Mouse (Mus musculus): ENCODE measurements around the gene Cenpf. TPM values are rescaled to one million over a fixed set of nuclear protein-coding genes. Genes with fewer than 3 reads are reported as not detected.
"Not testable (repeated sequence)": the region's sequence is repeated elsewhere in the genome, so short reads cannot be mapped to it uniquely, and the experiment has no call there.

The Cenpf gene
- polyA plus RNA-seq, 1 experiment from 2014 or later = 26.1 TPM

GRCm38 (mm10) chr1:189700186-189700585 is 12.3 kb upstream of the Cenpf start:
- POLR2A ChIA-PET = no interaction called here
- CTCF ChIA-PET = no interaction called here
- DNase-seq (ENCODE audit: low read depth, low spot score) (no peak), ATAC-seq (no peak)
- H3K27me3 ChIP-seq = no peaks in the 10 kb centered on the region
- no peak for TF ChIP-seq CTCF (IDR thresholded peaks at IDR 0.05)
- in situ Hi-C loops (cut with MboI; ENCODE audit: low pct_unique_long_range_greater_than_20kb) = no loop called here

GRCm38 (mm10) chr1:189698416-189698815 is 10.5 kb upstream of the Cenpf start:
- ChIA-PET CTCF (interaction anchor here (0.7 to 1.3 kb wide), 3 partner anchors 8 to 185 kb away, joined by 3 to 4 read pairs (median 3); no protein-coding TSS in a partner anchor), POLR2A (no interaction called here)
- ATAC-seq (no peak), DNase-seq (ENCODE audit: low read depth, low spot score) (no peak)
- in situ Hi-C loops (cut with MboI; ENCODE audit: low pct_unique_long_range_greater_than_20kb) = loop anchor here (5.0 kb wide), 1 partner anchor 279 kb away; no protein-coding TSS in a partner anchor
- H3K27me3 ChIP-seq = no peaks in the 10 kb centered on the region
- peak; percentile 45 for TF ChIP-seq CTCF (IDR thresholded peaks at IDR 0.05)

GRCm38 (mm10) chr1:189695321-189695720 is 7.4 kb upstream of the Cenpf start:
- in situ Hi-C loops (cut with MboI; ENCODE audit: low pct_unique_long_range_greater_than_20kb) = loop anchor here (5.0 kb wide), 1 partner anchor 282 kb away; no protein-coding TSS in a partner anchor
- POLR2A ChIA-PET = no interaction called here
- no peak for TF ChIP-seq CTCF (IDR thresholded peaks at IDR 0.05)
- CTCF ChIA-PET = no interaction called here
- ATAC-seq (no peak), DNase-seq (ENCODE audit: low read depth, low spot score) (no peak)
- no peaks in the 10 kb centered on the region for H3K27me3 ChIP-seq

DNA sequence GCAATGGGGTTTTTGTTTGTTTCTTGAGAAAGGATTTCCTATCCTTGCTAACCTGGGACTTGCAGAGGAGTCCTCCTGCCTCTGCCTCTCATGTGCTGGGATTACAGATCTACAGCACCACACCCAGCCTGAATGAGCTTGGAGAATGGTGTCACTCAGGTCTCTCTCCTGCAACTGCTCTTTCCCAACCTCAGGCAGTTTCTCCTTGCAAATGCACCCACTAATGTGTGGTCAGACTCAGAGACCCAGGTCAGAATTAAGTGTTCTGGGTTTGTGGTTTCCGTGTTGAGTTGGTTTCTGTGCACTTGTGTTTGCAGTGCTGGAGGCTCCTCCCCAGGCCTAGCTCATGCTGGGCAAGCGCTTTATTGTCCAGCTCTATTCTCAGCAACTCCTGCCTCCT is 6.5 kb upstream of the Cenpf start:
- DNase-seq (ENCODE audit: low read depth, low spot score) (no peak), ATAC-seq (no peak)
- TF ChIP-seq CTCF (IDR thresholded peaks at IDR 0.05) = no peak
- no peaks in the 10 kb centered on the region for H3K27me3 ChIP-seq
- CTCF ChIA-PET = no interaction called here
- in situ Hi-C loops (cut with MboI; ENCODE audit: low pct_unique_long_range_greater_than_20kb) = no loop called here
- POLR2A ChIA-PET = no interaction called here

- in situ Hi-C loops (cut with MboI; ENCODE audit: low pct_unique_long_range_greater_than_20kb); DNase-seq (ENCODE audit: low read depth, low spot score); ATAC-seq; CTCF ChIA-PET; H3K27me3 ChIP-seq: not testable (repeated sequence)
- POLR2A ChIA-PET = interaction anchor here (0.9 kb wide), 1 partner anchor 188 kb away, joined by 5 read pairs; no protein-coding TSS in a partner anchor
Measured at GRCm38 (mm10) chr1:189692442-189692841, 4.6 kb upstream of the Cenpf start.

GRCm38 (mm10) chr1:189689050-189689833 is 1.4 kb upstream of the Cenpf start:
- ATAC-seq (no peak), DNase-seq (ENCODE audit: low read depth, low spot score) (no peak)
- CTCF ChIA-PET = no interaction called here
- in situ Hi-C loops (cut with MboI; ENCODE audit: low pct_unique_long_range_greater_than_20kb) = no loop called here
- TF ChIP-seq CTCF (IDR thresholded peaks at IDR 0.05) = no peak
- POLR2A ChIA-PET = interaction anchor here (0.9 kb wide), 1 partner anchor 256 kb away, joined by 3 read pairs; no protein-coding TSS in a partner anchor
- H3K27me3 ChIP-seq = no peaks in the 10 kb centered on the region

- ChIA-PET POLR2A (interaction anchor here (0.9 kb wide), 1 partner anchor 8 kb away, joined by 3 read pairs; no protein-coding TSS in a partner anchor), CTCF (no interaction called here)
- H3K27me3 ChIP-seq = no peaks in the 10 kb centered on the region
- ATAC-seq (peak; percentile 51), DNase-seq (ENCODE audit: low read depth, low spot score) (no peak)
- in situ Hi-C loops (cut with MboI; ENCODE audit: low pct_unique_long_range_greater_than_20kb) = no loop called here
- TF ChIP-seq CTCF (IDR thresholded peaks at IDR 0.05) = no peak
Measured at GRCm38 (mm10) chr1:189688388-189688750, 483 bp upstream of the Cenpf start.

- H3K27me3 ChIP-seq = no peaks in the 10 kb centered on the region
- DNase-seq (ENCODE audit: low read depth, low spot score) (no peak), ATAC-seq (no peak)
- in situ Hi-C loops (cut with MboI; ENCODE audit: low pct_unique_long_range_greater_than_20kb) = no loop called here
- CTCF ChIA-PET = interaction anchor here (2.4 kb wide), 1 partner anchor 10 kb away, joined by 6 read pairs; no protein-coding TSS in a partner anchor
- TF ChIP-seq CTCF (IDR thresholded peaks at IDR 0.05) = no peak
- POLR2A ChIA-PET = no interaction called here
Measured at GRCm38 (mm10) chr1:189686025-189686424, 1.9 kb downstream of the Cenpf start.

GRCm38 (mm10) chr1:189684786-189685415 is 3.0 kb downstream of the Cenpf start:
- in situ Hi-C loops (cut with MboI; ENCODE audit: low pct_unique_long_range_greater_than_20kb) = no loop called here
- ChIA-PET POLR2A (no interaction called here), CTCF (interaction anchor here (1.0 to 1.1 kb wide), 2 partner anchors 9 to 199 kb away, joined by 3 to 4 read pairs; no protein-coding TSS in a partner anchor)
- ATAC-seq (no peak), DNase-seq (ENCODE audit: low read depth, low spot score) (no peak)
- H3K27me3 ChIP-seq = no peaks in the 10 kb centered on the region
- no peak for TF ChIP-seq CTCF (IDR thresholded peaks at IDR 0.05)

GRCm38 (mm10) chr1:189679555-189679954 is 8.3 kb downstream of the Cenpf start:
- no peaks in the 10 kb centered on the region for H3K27me3 ChIP-seq
- ChIA-PET POLR2A (no interaction called here), CTCF (no interaction called here)
- ATAC-seq (no peak), DNase-seq (ENCODE audit: low read depth, low spot score) (no peak)
- no peak for TF ChIP-seq CTCF (IDR thresholded peaks at IDR 0.05)
- in situ Hi-C loops (cut with MboI; ENCODE audit: low pct_unique_long_range_greater_than_20kb) = no loop called here

- ChIA-PET CTCF (interaction anchor here (0.7 to 5.0 kb wide), 5 partner anchors 9 to 247 kb away, joined by 3 to 41 read pairs (median 6); partner anchors contain the start of gene Cenpf), POLR2A (no interaction called here)
- ATAC-seq (no peak), DNase-seq (ENCODE audit: low read depth, low spot score) (no peak)
- TF ChIP-seq CTCF (IDR thresholded peaks at IDR 0.05) = no peak
- H3K27me3 ChIP-seq = no peaks in the 10 kb centered on the region
- in situ Hi-C loops (cut with MboI; ENCODE audit: low pct_unique_long_range_greater_than_20kb) = no loop called here
Measured at GRCm38 (mm10) chr1:189675953-189676352, 11.9 kb downstream of the Cenpf start.
